Mouse (Mus musculus) forebrain, embryonic 12.5 days (tissue): ENCODE data around the gene C1rl. TPM values are rescaled to one million over a fixed set of nuclear protein-coding genes. Genes with fewer than 3 reads are reported as not detected.
A peak's percentile ranks its signal among the peaks of the same experiment; 100 is the strongest.
"Not testable (repeated sequence)": the region's sequence is repeated elsewhere in the genome, so short reads cannot be mapped to it uniquely, and the experiment has no call there.

Source experiments
- ATAC-seq: fragments of 200-750 bp; cut with Nextera tagmentation; 2 replicates; pipeline ENCODE4 v1.8.0; 2017; ENCODE audit warnings: moderate TSS enrichment; ENCODE audit not compliant: low FRiP score
- H3K27ac ChIP-seq: fragments of 300-500 bp; sonication (generic); 2 replicates; pipeline ENCODE4 v1.5.1; 2016; ENCODE audit warnings: mild to moderate bottlenecking
- H3K27me3 ChIP-seq: fragments of 300-500 bp; sonication (generic); 2 replicates; pipeline ENCODE4 v1.6.1; 2016; ENCODE audit warnings: mild to moderate bottlenecking
- H3K36me3 ChIP-seq: fragments of 300-500 bp; sonication (generic); replicated peaks from 2 replicates; pipeline ENCODE4 v1.6.1; 2016; ENCODE audit warnings: mild to moderate bottlenecking
- H3K4me1 ChIP-seq: fragments of 300-500 bp; sonication (generic); 2 replicates; pipeline ENCODE4 v1.6.1; 2016
- H3K4me2 ChIP-seq: fragments of 300-500 bp; sonication (generic); 2 replicates; pipeline ENCODE4 v1.6.1; 2016; ENCODE audit warnings: mild to moderate bottlenecking, moderate library complexity
- H3K4me3 ChIP-seq: fragments of 300-500 bp; sonication (generic); replicated peaks from 2 replicates; pipeline ENCODE4 v1.5.1; 2016; ENCODE audit warnings: mild to moderate bottlenecking
- H3K9ac ChIP-seq: fragments of 300-500 bp; sonication (generic); 2 replicates; pipeline ENCODE4 v1.6.1; 2016; ENCODE audit warnings: mild to moderate bottlenecking
- H3K9me3 ChIP-seq: fragments of 300-500 bp; sonication (generic); 2 replicates; pipeline ENCODE4 v1.6.1; 2016
- WGBS: fragments of 180-500 bp; shearing (Covaris S2); methylation state at CpG from one replicate; pipeline ENCODE4 v1.1.7; 2016; 5-methylcytosine and 5-hydroxymethylcytosine counted together
- polyA plus RNA-seq: library from polyadenylated mRNA; unstranded; fragments of >200 nt; fragmentation: Nextera tagmentation; extraction: Ambion mirVana; gene quantifications from 2 replicates; pipeline ENCODE4 v1.2.1, GENCODE M21; 2016

C1rl gene
- polyA plus RNA-seq, 1 experiment from 2014 or later = 0.10 TPM

- Histone ChIP-seq H3K4me2 (no peak overlapping the region), H3K9me3 (no peaks in the 10 kb centered on the region), H3K4me3 (no peak overlapping the region), H3K27ac (no peak overlapping the region), H3K36me3 (no peaks in the 10 kb centered on the region), H3K27me3 (no peaks in the 10 kb centered on the region), H3K9ac (no peak overlapping the region), H3K4me1 (no peaks in the 10 kb centered on the region)
- ATAC-seq = no peak
- WGBS = 76% methylated on average over 7 of the region's 7 CpGs
Measured at GRCm38 (mm10) chr6:124476216-124476615, 16.7 kb upstream of the C1rl start.

- H3K4me2 ChIP-seq = no peak overlapping the region
- no peaks in the 10 kb centered on the region for H3K4me1 ChIP-seq
- H3K9me3 ChIP-seq = no peaks in the 10 kb centered on the region
- H3K4me3 ChIP-seq = no peak overlapping the region
- ATAC-seq = no peak
- H3K27me3 ChIP-seq = no peaks in the 10 kb centered on the region
- H3K36me3 ChIP-seq = no peaks in the 10 kb centered on the region
- 86% methylated on average over 11 of the region's 11 CpGs for WGBS
- H3K9ac ChIP-seq = no peak overlapping the region
- no peak overlapping the region for H3K27ac ChIP-seq
Measured at GRCm38 (mm10) chr6:124476796-124477195, 16.1 kb upstream of the C1rl start.

GRCm38 (mm10) chr6:124477221-124477655, 15.7 kb upstream of the C1rl start:
- H3K27me3 ChIP-seq = no peaks in the 10 kb centered on the region

GRCm38 (mm10) chr6:124477922-124478651, 14.8 kb upstream of the C1rl start:
- Histone ChIP-seq H3K27ac (no peak overlapping the region), H3K4me1 (no peaks in the 10 kb centered on the region)
- ATAC-seq = no peak

More at GRCm38 (mm10) chr6:124477221-124477655, 15.7 kb upstream of the C1rl start:
- Histone ChIP-seq H3K4me2 (no peak overlapping the region), H3K36me3 (no peaks in the 10 kb centered on the region), H3K4me1 (no peaks in the 10 kb centered on the region), H3K9me3 (no peaks in the 10 kb centered on the region), H3K9ac (no peak overlapping the region), H3K4me3 (no peak overlapping the region), H3K27ac (no peak overlapping the region)
- WGBS = 77% methylated on average over 5 of the region's 5 CpGs
- no peak for ATAC-seq

GRCm38 (mm10) chr6:124478874-124479572, 13.9 kb upstream of the C1rl start:
- Histone ChIP-seq H3K9me3 (no peaks in the 10 kb centered on the region), H3K4me2 (no peak overlapping the region), H3K4me3 (no peak overlapping the region), H3K4me1 (no peaks in the 10 kb centered on the region), H3K27ac (no peak overlapping the region), H3K36me3 (no peaks in the 10 kb centered on the region), H3K27me3 (no peaks in the 10 kb centered on the region), H3K9ac (no peak overlapping the region)
- no peak for ATAC-seq
- WGBS = 86% methylated on average over 3 of the region's 3 CpGs

More at GRCm38 (mm10) chr6:124477922-124478651, 14.8 kb upstream of the C1rl start:
- Histone ChIP-seq H3K4me3 (no peak overlapping the region), H3K9me3 (no peaks in the 10 kb centered on the region), H3K4me2 (no peak overlapping the region), H3K36me3 (no peaks in the 10 kb centered on the region), H3K27me3 (no peaks in the 10 kb centered on the region), H3K9ac (no peak overlapping the region)
- 79% methylated on average over 17 of the region's 17 CpGs for WGBS

- Histone ChIP-seq H3K9ac (no peak overlapping the region), H3K36me3 (no peaks in the 10 kb centered on the region), H3K4me1 (no peaks in the 10 kb centered on the region), H3K4me3 (no peak overlapping the region), H3K27ac (no peak overlapping the region), H3K4me2 (no peak overlapping the region), H3K27me3 (no peaks in the 10 kb centered on the region), H3K9me3 (no peaks in the 10 kb centered on the region)
- 88% methylated on average over 3 of the region's 3 CpGs for WGBS
- ATAC-seq = no peak
Measured at GRCm38 (mm10) chr6:124479573-124479930, 13.4 kb upstream of the C1rl start.

- no peak overlapping the region for H3K4me3 ChIP-seq
- no peak overlapping the region for H3K27ac ChIP-seq
- H3K36me3 ChIP-seq = no peaks in the 10 kb centered on the region
- no peaks in the 10 kb centered on the region for H3K4me1 ChIP-seq
- ATAC-seq = no peak
- no peak overlapping the region for H3K9ac ChIP-seq
- 63% methylated on average over 4 of the region's 4 CpGs for WGBS
- H3K4me2 ChIP-seq = no peak overlapping the region
- no peaks in the 10 kb centered on the region for H3K9me3 ChIP-seq
- H3K27me3 ChIP-seq = no peaks in the 10 kb centered on the region
Measured at GRCm38 (mm10) chr6:124480295-124480694, 12.6 kb upstream of the C1rl start.

- H3K9ac ChIP-seq = no peak overlapping the region
- no peak for ATAC-seq
- WGBS = 25% methylated on average over 6 of the region's 6 CpGs
Measured at GRCm38 (mm10) chr6:124481571-124481970, 11.3 kb upstream of the C1rl start.

GRCm38 (mm10) chr6:124483831-124484230, 9.1 kb upstream of the C1rl start:
- not testable (repeated sequence) for H3K9ac ChIP-seq, H3K4me2 ChIP-seq, H3K27ac ChIP-seq, H3K36me3 ChIP-seq, H3K4me3 ChIP-seq, H3K27me3 ChIP-seq, ATAC-seq, H3K9me3 ChIP-seq, H3K4me1 ChIP-seq
- 82% methylated on average over 3 of the region's 3 CpGs for WGBS

More at GRCm38 (mm10) chr6:124481571-124481970, 11.3 kb upstream of the C1rl start:
- Histone ChIP-seq H3K4me3 (no peak overlapping the region), H3K36me3 (no peaks in the 10 kb centered on the region), H3K27me3 (no peaks in the 10 kb centered on the region), H3K9me3 (no peaks in the 10 kb centered on the region), H3K27ac (no peak overlapping the region), H3K4me2 (no peak overlapping the region), H3K4me1 (no peaks in the 10 kb centered on the region)

GRCm38 (mm10) chr6:124484851-124485250, 8.1 kb upstream of the C1rl start:
- H3K36me3 ChIP-seq = no peaks in the 10 kb centered on the region
- 0 out of 2 replicates have a peak, but pooled peaks have one; percentile 4 for ATAC-seq
- peak overlapping the region; percentile 50 for H3K4me2 ChIP-seq
- H3K4me1 ChIP-seq = no peaks in the 10 kb centered on the region
- no peak overlapping the region for H3K9ac ChIP-seq
- H3K9me3 ChIP-seq = no peaks in the 10 kb centered on the region
- H3K27me3 ChIP-seq = no peaks in the 10 kb centered on the region
- no peak overlapping the region for H3K27ac ChIP-seq
- 87% methylated on average over 7 of the region's 7 CpGs for WGBS
- H3K4me3 ChIP-seq = no peak overlapping the region

GRCm38 (mm10) chr6:124485414-124486144, 7.3 kb upstream of the C1rl start:
- H3K27me3 ChIP-seq = no peaks in the 10 kb centered on the region
- no peak overlapping the region for H3K27ac ChIP-seq
- H3K4me2 ChIP-seq = peak overlapping the region; percentile 50
- H3K4me3 ChIP-seq = peak overlapping the region; percentile 19
- WGBS = 38% methylated on average over 21 of the region's 21 CpGs
- H3K36me3 ChIP-seq = no peaks in the 10 kb centered on the region
- no peaks in the 10 kb centered on the region for H3K4me1 ChIP-seq
- no peak overlapping the region; the same call in 1 of the 2 replicates for H3K9ac ChIP-seq
- peak; percentile 91 for ATAC-seq
- H3K9me3 ChIP-seq = no peaks in the 10 kb centered on the region

- no peak for ATAC-seq
- H3K4me3 ChIP-seq = no peak overlapping the region
- H3K4me1 ChIP-seq = no peaks in the 10 kb centered on the region
- H3K27me3 ChIP-seq = no peaks in the 10 kb centered on the region
- H3K36me3 ChIP-seq = no peaks in the 10 kb centered on the region
- no peak overlapping the region for H3K9ac ChIP-seq
- no peak overlapping the region for H3K4me2 ChIP-seq
- WGBS = 70% methylated on average over 2 of the region's 2 CpGs
- H3K9me3 ChIP-seq = no peaks in the 10 kb centered on the region
- H3K27ac ChIP-seq = no peak overlapping the region
Measured at GRCm38 (mm10) chr6:124487509-124487908, 5.4 kb upstream of the C1rl start.
